In genomic region chr15:77774303-77774702, GRCm38 (mm10) we compare ENCODE assay signal across 27 mouse cellular contexts. TPM values are rescaled to one million over a fixed set of nuclear protein-coding genes. Genes with fewer than 3 reads are reported as not detected.
DNase-seq lines count a peak whose midpoint lies in the region; ATAC-seq and TF ChIP-seq lines count a peak whose summit lies in the region.
"Had no signal": no experiment of that assay in that cellular context is flagged by ENCODE, and none has a peak within 500 bp of the region (broad histone marks: within the 10 kb centered on the region; RNA-seq: fewer than 3 reads in every experiment).

No protein-coding gene starts in this region.

- H3K4me1 ChIP-seq in liver, embryonic 11.5 days (replicated peaks; ENCODE audit: control insufficient read depth, insufficient read depth, low read length), result peaks cover 16% of the 10 kb centered on the region
- H3K4me1 ChIP-seq in liver, embryonic 14.5 days (replicated peaks; ENCODE audit: control insufficient read depth in 2 of 2, insufficient read depth in 2 of 2, low read length in 1 of 2), result peaks cover 16 to 19% of the 10 kb centered on the region in 2 experiments
- peaks cover 14% of the 10 kb centered on the region for H3K4me1 ChIP-seq in liver, postnatal 0 days (ENCODE audit: insufficient read depth)
- H3K4me1 ChIP-seq in thymus, adult 2 months (replicated peaks; ENCODE audit: control insufficient read depth, insufficient read depth, low read length), result no peaks in the 10 kb centered on the region
- H3K4me1 ChIP-seq: forebrain, embryonic 10.5 days; forebrain, embryonic 13.5 days; heart, embryonic 13.5 days; hindbrain, embryonic 12.5 days; hindbrain, embryonic 15.5 days had no signal

- no peak overlapping the region for H3K4me2 ChIP-seq in liver, embryonic 11.5 days
- no peak overlapping the region for H3K4me2 ChIP-seq in liver, embryonic 14.5 days (ENCODE audit: low read depth)
- H3K4me2 ChIP-seq in liver, postnatal 0 days (ENCODE audit: low read depth, low read length), result no peak overlapping the region
- H3K4me2 ChIP-seq: forebrain, embryonic 13.5 days; heart, embryonic 13.5 days; hindbrain, embryonic 12.5 days; hindbrain, embryonic 15.5 days had no signal

- DNase-seq in liver, embryonic 11.5 days (ENCODE audit: low spot score), result no peak
- DNase-seq in liver, result no peak
- no peak for DNase-seq in liver, embryonic 14.5 days (ENCODE audit: low read depth in 3 of 3, low spot score in 3 of 3)
- DNase-seq in liver, postnatal 0 days, result no peak
- no peak for DNase-seq in right cerebral cortex, adult 2 months (ENCODE audit: low spot score in 2 of 2)
- DNase-seq in thymus, adult 2 months, result no peak
- DNase-seq: adrenal gland, adult 8-10 months; adrenal gland, postnatal 25 days; cerebellum, adult 11-12 months; cerebellum, adult 8-10 months; cerebellum, postnatal 10 days; cerebellum, postnatal 36 days; embryo, embryonic 11 days; gastrocnemius, adult 2 months; gastrocnemius, postnatal 14 days; heart, adult 11 months had no signal

- no peak overlapping the region for H3K9ac ChIP-seq in liver, embryonic 11.5 days (ENCODE audit: low read depth, low read length)
- no peak overlapping the region; the same call in 1 of the 2 replicates for H3K9ac ChIP-seq in liver, embryonic 14.5 days (replicated peaks)
- no peak overlapping the region for H3K9ac ChIP-seq in liver, postnatal 0 days (replicated peaks)
- H3K9ac ChIP-seq: forebrain, embryonic 13.5 days; heart, embryonic 13.5 days; hindbrain, embryonic 12.5 days; hindbrain, embryonic 15.5 days had no signal

- no peak for TF ChIP-seq CTCF in liver, embryonic 14.5 days (IDR thresholded peaks at IDR 0.05; ENCODE audit: low read depth)
- TF ChIP-seq CTCF in liver, postnatal 0 days (IDR thresholded peaks at IDR 0.05; ENCODE audit: low read depth), result no peak
- no peak for TF ChIP-seq CTCF in thymus, adult 2 months (IDR thresholded peaks at IDR 0.05; ENCODE audit: borderline replicate concordance, control insufficient read depth, extremely low read depth, insufficient read depth, low read length, poor library complexity)

- H3K4me3 ChIP-seq in liver, embryonic 11.5 days (ENCODE audit: low read depth, low read length), result no peak overlapping the region
- H3K4me3 ChIP-seq in liver, embryonic 14.5 days (ENCODE audit: insufficient read depth in 1 of 2, low read depth in 2 of 2, low read length in 2 of 2), result no peak overlapping the region
- H3K4me3 ChIP-seq in liver, postnatal 0 days (ENCODE audit: low read depth, low read length), result no peak overlapping the region
- no peak overlapping the region for H3K4me3 ChIP-seq in thymus, adult 2 months (ENCODE audit: control insufficient read depth, insufficient read depth, low read length)
- H3K4me3 ChIP-seq: forebrain, embryonic 10.5 days; forebrain, embryonic 13.5 days; gastrocnemius, adult 2 months; heart, embryonic 13.5 days; hindbrain, embryonic 12.5 days; hindbrain, embryonic 15.5 days had no signal

- peaks cover 71% of the 10 kb centered on the region for H3K36me3 ChIP-seq in liver, embryonic 11.5 days (ENCODE audit: control insufficient read depth, insufficient read depth, low read length)
- H3K36me3 ChIP-seq in liver, embryonic 14.5 days (replicated peaks; ENCODE audit: control insufficient read depth, insufficient read depth, low read depth), result peaks cover 84% of the 10 kb centered on the region
- peaks cover 97% of the 10 kb centered on the region for H3K36me3 ChIP-seq in liver, postnatal 0 days (replicated peaks; ENCODE audit: insufficient read depth, low read length)
- H3K36me3 ChIP-seq in thymus, adult 2 months (ENCODE audit: control insufficient read depth, insufficient read depth, low read length), result peaks cover 96% of the 10 kb centered on the region

- TF ChIP-seq POLR2A in thymus, adult 2 months (IDR thresholded peaks at IDR 0.05; ENCODE audit: control insufficient read depth, extremely low read depth, insufficient read depth, low read length, poor library complexity), result no peak

- WGBS in liver, embryonic 11.5 days, result 96% methylated on average over 10 of the region's 10 CpGs
- WGBS in liver, embryonic 14.5 days (ENCODE audit: insufficient replicate concordance), result 94% methylated on average over 10 of the region's 10 CpGs
- 96% methylated on average over 10 of the region's 10 CpGs for WGBS in liver, postnatal 0 days (ENCODE audit: insufficient replicate concordance)
- WGBS in thymus, adult 2 months, result 98% methylated on average over 10 of the region's 10 CpGs

- no peak for TF ChIP-seq EP300 in liver, embryonic 14.5 days (IDR thresholded peaks at IDR 0.05; ENCODE audit: low read depth)
- TF ChIP-seq EP300 in liver, postnatal 0 days (IDR thresholded peaks at IDR 0.05; ENCODE audit: low read depth), result no peak

- no peaks in the 10 kb centered on the region for H3K9me3 ChIP-seq in liver, embryonic 11.5 days (ENCODE audit: control insufficient read depth, low read length)
- H3K9me3 ChIP-seq in liver, embryonic 14.5 days (ENCODE audit: control insufficient read depth, low read length), result no peaks in the 10 kb centered on the region
- no peaks in the 10 kb centered on the region for H3K9me3 ChIP-seq in liver, postnatal 0 days (ENCODE audit: low read length)
- H3K9me3 ChIP-seq: forebrain, embryonic 10.5 days; forebrain, embryonic 13.5 days; heart, embryonic 13.5 days; hindbrain, embryonic 12.5 days; hindbrain, embryonic 15.5 days had no signal

- peak overlapping the region; percentile 66 for H3K27ac ChIP-seq in liver, embryonic 11.5 days (ENCODE audit: low read depth, low read length)
- peak overlapping the region; percentile 63 for H3K27ac ChIP-seq in liver, embryonic 14.5 days
- H3K27ac ChIP-seq in liver, postnatal 0 days (ENCODE audit: low read depth), result peak overlapping the region; percentile 23; the same call in 1 of the 2 replicates
- H3K27ac ChIP-seq in thymus, adult 2 months (ENCODE audit: control insufficient read depth, insufficient read depth, low read length), result no peak overlapping the region
- H3K27ac ChIP-seq: forebrain, embryonic 10.5 days; forebrain, embryonic 13.5 days; gastrocnemius, adult 2 months; heart, embryonic 13.5 days; hindbrain, embryonic 12.5 days; hindbrain, embryonic 15.5 days had no signal

- no peak for ATAC-seq in liver, embryonic 11.5 days (replicated peaks; ENCODE audit: low FRiP score)
- no peak for ATAC-seq in liver, embryonic 14.5 days (ENCODE audit: insufficient read depth)
- ATAC-seq in liver, postnatal 0 days, result no peak
- ATAC-seq: activated CD4-positive, CD25-positive, alpha-beta regulatory T cell, adult 4 months; CD4-positive, CD25-positive, alpha-beta regulatory T cell, adult 4 months; forebrain, embryonic 13.5 days; forebrain, embryonic 16.5 days had no signal

- H3K27me3 ChIP-seq in liver, embryonic 11.5 days (replicated peaks; ENCODE audit: control insufficient read depth, insufficient read depth, low read length), result no peaks in the 10 kb centered on the region
- no peaks in the 10 kb centered on the region for H3K27me3 ChIP-seq in liver, embryonic 14.5 days (ENCODE audit: control insufficient read depth, insufficient read depth, low read length)
- H3K27me3 ChIP-seq in liver, postnatal 0 days (ENCODE audit: insufficient read depth, low read length), result no peaks in the 10 kb centered on the region
- no peaks in the 10 kb centered on the region for H3K27me3 ChIP-seq in thymus, adult 2 months (ENCODE audit: control insufficient read depth, insufficient read depth, low read length)
- H3K27me3 ChIP-seq: forebrain, embryonic 13.5 days; heart, embryonic 13.5 days; hindbrain, embryonic 12.5 days; hindbrain, embryonic 15.5 days had no signal

RNA-seq across cellular contexts. Expression of gene Apol8, which starts 17.5 kb away (rescaled TPM):
- 2.9 and 3.2 TPM in 2 replicates for polyA plus RNA-seq in liver, embryonic 11.5 days (2014; fragmentation: Nextera tagmentation; extraction: Ambion mirVana)
- 32.6 and 43.9 TPM in 2 replicates for polyA plus RNA-seq in liver, embryonic 14.5 days (2012; rRNA removed)
- 12.7 and 13.5 TPM in 2 replicates for polyA plus RNA-seq in liver, embryonic 14.5 days (2014; fragmentation: Nextera tagmentation; extraction: Ambion mirVana)
- polyA plus RNA-seq in liver, postnatal 0 days (2015; fragmentation: Nextera tagmentation; extraction: Ambion mirVana), result 7.7 and 9.8 TPM in 2 replicates
- 0.08 and 0.11 TPM in 2 replicates for polyA plus RNA-seq in thymus, adult 2 months (2012; rRNA removed)
- polyA plus RNA-seq: activated CD4-positive, CD25-positive, alpha-beta regulatory T cell, adult 4 months; CD4-positive, CD25-positive, alpha-beta regulatory T cell, adult 4 months; embryonic facial prominence, embryonic 14.5 days had no signal

RNA-seq across cellular contexts. Expression of gene Apol9b, which starts 45.5 kb away (rescaled TPM):
- polyA plus RNA-seq in liver, embryonic 11.5 days (2014; fragmentation: Nextera tagmentation; extraction: Ambion mirVana), result not detected in 2 replicates
- polyA plus RNA-seq in liver, embryonic 14.5 days (2012; rRNA removed), result 0.04 and 0.05 TPM in 2 replicates
- polyA plus RNA-seq in liver, embryonic 14.5 days (2014; fragmentation: Nextera tagmentation; extraction: Ambion mirVana), result 0.06 TPM in 1 of 2 replicates, not detected in the other
- 0.51 and 0.78 TPM in 2 replicates for polyA plus RNA-seq in liver, postnatal 0 days (2015; fragmentation: Nextera tagmentation; extraction: Ambion mirVana)
- 5.6 and 8.1 TPM in 2 replicates for polyA plus RNA-seq in thymus, adult 2 months (2012; rRNA removed)
- polyA plus RNA-seq: brain, embryonic 14.5 days; embryonic facial prominence, embryonic 11.5 days; embryonic facial prominence, embryonic 14.5 days; forebrain, embryonic 10.5 days; forebrain, embryonic 13.5 days; forebrain, embryonic 16.5 days; hindbrain, embryonic 12.5 days; hindbrain, embryonic 15.5 days had no signal
